Mouse (Mus musculus) ovary, postnatal 14 days (tissue): ENCODE results near the gene Ube2ql1.

Experiments used
- DNase-seq: peaks from one replicate; pipeline ENCODE4 v3.0.0; 2022; ENCODE audit warnings: low spot score

Ube2ql1 gene

GRCm38 (mm10) chr13:69707496-69707895 is 32.2 kb downstream of the Ube2ql1 start:
- DNase-seq: no peak

GRCm38 (mm10) chr13:69706919-69707318 is 32.8 kb downstream of the Ube2ql1 start:
- DNase-seq: no peak

- DNase-seq: no peak
Observed at GRCm38 (mm10) chr13:69703505-69703904, 36.2 kb downstream of the Ube2ql1 start.

DNA sequence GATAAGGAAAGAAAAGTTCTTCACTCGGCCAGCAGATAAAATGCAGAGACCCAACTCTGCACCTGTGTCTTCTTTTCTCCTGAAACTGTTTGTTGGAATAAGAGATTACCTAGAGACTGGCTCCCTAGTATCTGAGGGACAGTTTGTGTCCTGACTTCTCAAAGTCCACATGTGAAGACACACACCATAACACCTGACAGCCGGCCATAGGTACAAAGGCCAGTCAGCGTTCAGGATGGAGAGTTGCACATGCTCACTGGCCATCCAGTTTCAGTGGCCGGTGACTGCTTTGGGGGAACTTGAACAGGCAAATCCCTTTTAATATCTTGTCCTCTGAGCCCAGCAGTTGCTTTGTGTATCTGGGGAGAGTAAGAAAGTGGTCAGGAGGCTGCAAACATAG is 38.3 kb downstream of the Ube2ql1 start:
- no peak for DNase-seq

DNA sequence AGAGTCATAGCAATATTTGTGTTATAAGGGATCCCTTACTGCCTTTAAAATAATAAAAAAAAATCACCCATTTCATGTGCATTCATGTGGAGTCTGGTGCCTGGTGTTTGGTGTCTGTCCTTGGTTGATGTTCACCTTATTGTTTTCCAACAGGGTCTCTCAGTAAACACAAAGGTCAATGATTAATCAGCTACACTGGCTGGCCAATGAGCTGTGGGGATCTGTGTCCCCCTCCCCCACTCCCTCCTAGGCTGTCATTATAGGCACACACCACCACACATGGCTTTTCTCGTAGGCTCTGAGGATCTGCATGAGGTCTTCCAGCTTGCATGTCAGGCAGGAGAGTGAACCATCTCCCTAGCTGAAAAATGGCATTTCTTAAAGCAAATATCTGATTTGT is 38.9 kb downstream of the Ube2ql1 start:
- DNase-seq: no peak

DNA sequence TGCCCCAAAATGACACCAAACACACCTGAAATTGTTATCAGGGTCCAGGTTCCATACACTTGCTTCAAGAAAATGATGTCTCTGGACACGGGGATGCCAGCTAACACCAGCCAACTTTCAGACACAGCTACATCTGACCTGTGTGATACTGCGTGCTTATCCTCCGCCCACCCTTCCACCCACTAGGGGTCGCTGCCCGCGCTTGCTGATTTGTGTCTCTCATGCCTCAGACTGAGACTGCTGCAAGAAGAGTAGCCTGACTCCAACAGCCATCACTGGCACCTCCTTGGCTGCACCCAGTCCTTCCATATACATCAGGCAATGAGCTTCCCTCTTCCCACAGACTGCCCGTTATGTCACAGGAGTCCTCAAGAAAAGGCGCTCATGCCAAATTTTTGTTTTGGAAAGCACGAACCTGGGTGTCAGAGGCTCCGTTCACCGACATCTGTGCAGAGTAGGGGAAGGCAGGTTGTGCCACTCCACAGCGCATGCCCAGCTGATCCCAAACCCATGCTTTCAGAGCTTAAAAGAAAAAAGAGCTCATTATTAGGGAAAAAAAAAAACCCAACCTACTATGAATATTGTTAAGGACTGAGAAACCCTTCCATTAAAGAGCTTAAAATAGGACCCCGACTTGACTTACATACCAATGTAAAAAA is 43.2 kb downstream of the Ube2ql1 start:
- DNase-seq: peak; percentile 62

- peak; percentile 15 for DNase-seq
Observed at GRCm38 (mm10) chr13:69691074-69691473, 48.6 kb downstream of the Ube2ql1 start.

DNA sequence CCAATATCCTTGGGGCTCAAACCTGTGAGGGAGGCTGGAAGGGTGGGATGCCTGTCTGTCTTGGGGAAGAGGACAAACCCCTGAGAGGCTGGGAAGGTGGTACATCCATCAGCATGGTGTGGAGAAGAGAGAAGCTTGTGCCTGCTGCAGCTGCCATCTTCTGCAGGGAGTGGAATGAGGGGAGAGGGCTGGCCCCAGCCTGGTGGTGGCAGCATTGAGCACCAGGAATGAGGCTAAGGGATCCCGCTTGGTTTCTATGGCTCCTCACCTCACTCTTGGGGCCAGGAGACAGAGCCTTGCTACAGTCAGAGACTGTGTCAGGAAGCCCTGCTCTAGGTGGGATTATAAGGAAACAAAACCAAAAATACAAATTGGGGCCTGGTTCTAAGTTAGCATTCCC is 52.7 kb downstream of the Ube2ql1 start:
- DNase-seq: no peak

- no peak for DNase-seq
Observed at GRCm38 (mm10) chr13:69685406-69685818, 54.3 kb downstream of the Ube2ql1 start.

- DNase-seq: no peak
Observed at GRCm38 (mm10) chr13:69673921-69674618, 65.6 kb downstream of the Ube2ql1 start.

DNA sequence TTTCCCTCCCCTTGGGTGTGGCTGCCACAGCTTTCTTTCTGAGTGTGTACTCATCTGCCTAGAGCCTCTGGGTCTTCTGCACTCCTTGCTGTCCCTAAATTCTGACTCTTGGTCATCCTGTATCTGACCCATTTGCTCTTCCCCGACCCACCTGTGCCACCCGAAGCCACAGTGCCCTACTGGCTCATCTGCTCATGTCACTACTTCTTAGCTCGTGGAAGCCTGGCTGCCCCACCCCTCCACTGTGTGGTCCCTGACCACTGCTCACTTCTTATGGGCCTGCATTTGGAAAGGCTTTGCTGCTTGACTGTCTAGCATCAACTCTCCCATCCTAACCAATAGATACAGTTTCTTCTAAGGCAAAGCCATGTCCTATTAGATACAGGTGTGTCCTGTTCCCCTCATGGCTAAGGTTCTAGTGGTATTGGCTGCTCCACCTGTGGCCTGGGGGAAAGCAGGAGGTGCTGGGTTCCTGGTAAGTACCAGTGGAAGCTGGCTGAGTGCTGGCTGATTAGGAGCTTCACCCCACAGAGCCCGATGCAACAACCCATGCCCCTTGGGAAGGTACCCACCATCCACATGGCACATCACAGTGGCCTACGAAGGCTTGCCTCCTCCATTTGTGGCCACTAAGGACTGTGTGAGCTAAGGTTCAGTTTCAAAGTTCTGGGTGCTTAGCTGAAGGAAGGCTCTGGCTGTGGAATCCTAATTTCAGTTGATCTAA is 66.3 kb downstream of the Ube2ql1 start:
- DNase-seq: no peak

DNA sequence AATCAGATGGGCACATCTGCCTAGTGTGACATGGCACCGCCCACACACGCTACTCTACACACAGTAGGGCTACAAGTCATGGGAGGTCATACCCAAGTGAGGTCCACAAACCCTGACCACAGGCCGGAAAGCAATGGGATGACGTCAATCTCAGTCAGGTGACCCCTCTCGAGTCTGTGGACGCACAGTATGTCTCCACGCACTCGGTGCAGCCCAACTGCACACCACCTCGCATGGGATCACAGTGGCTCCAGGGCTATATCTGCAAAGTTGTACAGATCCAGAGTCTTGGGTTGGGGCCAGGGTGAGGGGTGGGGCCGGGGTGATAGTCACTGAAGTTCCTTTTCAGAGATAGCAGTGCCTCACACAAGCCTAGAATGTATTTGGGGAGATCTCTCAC is 67.1 kb downstream of the Ube2ql1 start:
- no peak for DNase-seq

GRCm38 (mm10) chr13:69672121-69672520 is 67.6 kb downstream of the Ube2ql1 start:
- no peak for DNase-seq

DNA sequence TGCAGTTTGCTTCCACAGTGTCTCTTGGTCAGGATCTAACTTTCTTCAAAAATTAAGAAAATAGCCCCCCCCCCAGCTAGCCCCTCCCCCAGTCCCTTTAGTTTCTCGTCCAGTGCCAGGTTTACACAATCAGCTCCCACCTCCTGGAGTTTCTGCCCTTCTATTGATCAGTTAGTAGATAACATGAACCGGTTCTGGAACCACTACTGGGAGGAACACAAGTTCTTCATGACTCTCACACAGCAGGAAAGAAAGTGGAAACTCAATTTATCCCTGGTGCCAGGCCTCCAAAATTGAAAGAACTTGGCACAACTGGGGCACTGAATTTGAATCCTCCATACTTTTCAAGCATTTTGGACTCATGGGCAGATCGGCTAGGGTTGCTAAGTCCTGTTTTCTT is 85.2 kb downstream of the Ube2ql1 start:
- DNase-seq: no peak
